Mouse (Mus musculus) midbrain, embryonic 16.5 days (tissue): ENCODE data around the gene Shroom4. TPM values are rescaled to one million over a fixed set of nuclear protein-coding genes. Genes with fewer than 3 reads are reported as not detected.

Experiments used
- ATAC-seq: fragments of 200-750 bp; cut with Nextera tagmentation; 2 replicates; pipeline ENCODE4 v1.8.0; 2017; ENCODE audit warnings: moderate TSS enrichment
- H3K27ac ChIP-seq: fragments of 300-500 bp; sonication (generic); 2 replicates; pipeline ENCODE4 v1.5.1; 2014; ENCODE audit warnings: mild to moderate bottlenecking, low read length, mixed read lengths
- H3K27me3 ChIP-seq: fragments of 300-500 bp; sonication (generic); 2 replicates; pipeline ENCODE4 v1.6.1; 2014; ENCODE audit warnings: low read depth, low read length, mixed read lengths; ENCODE audit not compliant: control insufficient read depth, insufficient read depth
- H3K36me3 ChIP-seq: fragments of 300-500 bp; sonication (generic); 2 replicates; pipeline ENCODE4 v1.6.1; 2014; ENCODE audit warnings: mild to moderate bottlenecking, low read length, moderate library complexity, mixed read lengths; ENCODE audit not compliant: control insufficient read depth, insufficient read depth
- H3K4me1 ChIP-seq: fragments of 300-500 bp; sonication (generic); 2 replicates; pipeline ENCODE4 v1.6.1; 2014; ENCODE audit warnings: mild to moderate bottlenecking, low read length, mixed read lengths; ENCODE audit not compliant: control insufficient read depth, insufficient read depth
- H3K4me2 ChIP-seq: fragments of 300-500 bp; sonication (generic); 2 replicates; pipeline ENCODE4 v1.6.1; 2014; ENCODE audit warnings: mild to moderate bottlenecking, low read length, mixed read lengths
- H3K4me3 ChIP-seq: fragments of 300-500 bp; sonication (generic); 2 replicates; pipeline ENCODE4 v1.5.1; 2014; ENCODE audit warnings: low read depth, mild to moderate bottlenecking, low read length, moderate library complexity, mixed read lengths
- H3K9ac ChIP-seq: fragments of 300-500 bp; sonication (generic); 2 replicates; pipeline ENCODE4 v1.6.1; 2014; ENCODE audit warnings: low read depth, low read length, mixed read lengths
- H3K9me3 ChIP-seq: fragments of 300-500 bp; sonication (generic); replicated peaks from 2 replicates; pipeline ENCODE4 v1.6.1; 2014; ENCODE audit warnings: mild to moderate bottlenecking, low read length, mixed read lengths; ENCODE audit not compliant: control insufficient read depth, poor library complexity, severe bottlenecking
- WGBS: fragments of 180-500 bp; shearing (Covaris S2); extraction: QIAGEN DNeasy Blood & Tissue Kit; methylation state at CpG from one replicate; pipeline ENCODE4 v1.1.7; 2014; 5-methylcytosine and 5-hydroxymethylcytosine counted together
- polyA plus RNA-seq: library from polyadenylated mRNA; unstranded; fragments of >200 nt; fragmentation: Nextera tagmentation; extraction: Ambion mirVana; gene quantifications from 2 replicates; pipeline ENCODE4 v1.2.1, GENCODE M21; 2015

Shroom4 gene
- polyA plus RNA-seq, 1 experiment from 2014 or later: 1.1 TPM

- WGBS: 97% methylated on average over 1 of the region's 1 CpGs
- H3K4me2 ChIP-seq: no peak overlapping the region
- H3K9ac ChIP-seq: no peak overlapping the region
- H3K4me1 ChIP-seq: no peaks in the 10 kb centered on the region
- no peak overlapping the region for H3K4me3 ChIP-seq
- no peaks in the 10 kb centered on the region for H3K27me3 ChIP-seq
- H3K27ac ChIP-seq: no peak overlapping the region
- no peaks in the 10 kb centered on the region for H3K9me3 ChIP-seq
- H3K36me3 ChIP-seq: no peaks in the 10 kb centered on the region
- no peak for ATAC-seq
Measured at GRCm38 (mm10) chrX:6658820-6659324, 259.2 kb downstream of the Shroom4 start.

Other genes with a start within 250 kb of the Shroom4 start
- gene Nudt10, start 226.8 kb upstream of the Shroom4 start, polyA plus RNA-seq: 58.0 and 60.0 TPM in 2 replicates
- gene Bmp15, start 79.1 kb upstream of the Shroom4 start, polyA plus RNA-seq: 0.30 and 0.45 TPM in 2 replicates